Mouse (Mus musculus) stomach, postnatal 0 days (tissue): ENCODE data around the gene Zc3h12b. TPM values are rescaled to one million over a fixed set of nuclear protein-coding genes. Genes with fewer than 3 reads are reported as not detected.

Experiments
- ATAC-seq: fragments of 200-750 bp; cut with Nextera tagmentation; 2 replicates; pipeline ENCODE4 v1.8.0; 2017; ENCODE audit not compliant: low FRiP score, low TSS enrichment
- DNase-seq: peaks from one replicate; pipeline ENCODE4 v3.0.0-alpha.2; 2016; ENCODE audit warnings: low spot score
- H3K27ac ChIP-seq: fragments of 300-500 bp; sonication (generic); replicated peaks from 2 replicates; pipeline ENCODE4 v1.5.1; 2014; ENCODE audit warnings: mild to moderate bottlenecking, control low read depth
- H3K27me3 ChIP-seq: fragments of 300-500 bp; sonication (generic); 2 replicates; pipeline ENCODE4 v1.6.1; 2014; ENCODE audit warnings: low read length; ENCODE audit not compliant: control insufficient read depth, insufficient read depth
- H3K36me3 ChIP-seq: fragments of 300-500 bp; sonication (generic); 2 replicates; pipeline ENCODE4 v1.6.1; 2014; ENCODE audit warnings: low read length, mixed read lengths; ENCODE audit not compliant: control insufficient read depth, insufficient read depth
- H3K4me1 ChIP-seq: fragments of 300-500 bp; sonication (generic); replicated peaks from 2 replicates; pipeline ENCODE4 v1.6.1; 2014; ENCODE audit warnings: antibody characterized with exemption; ENCODE audit not compliant: control insufficient read depth, insufficient read depth
- H3K4me2 ChIP-seq: fragments of 300-500 bp; sonication (generic); replicated peaks from 2 replicates; pipeline ENCODE4 v1.6.1; 2014; ENCODE audit warnings: low read depth, mild to moderate bottlenecking, control low read depth, moderate library complexity
- H3K4me3 ChIP-seq: fragments of 300-500 bp; sonication (generic); 2 replicates; pipeline ENCODE4 v1.5.1; 2014; ENCODE audit warnings: low read depth, low read length, control low read depth
- H3K9ac ChIP-seq: fragments of 300-500 bp; sonication (generic); 2 replicates; pipeline ENCODE4 v1.6.1; 2014; ENCODE audit warnings: mild to moderate bottlenecking, low read length, control low read depth, mixed read lengths
- H3K9me3 ChIP-seq: fragments of 300-500 bp; sonication (generic); 2 replicates; pipeline ENCODE4 v1.6.1; 2016; ENCODE audit warnings: low read length; ENCODE audit not compliant: control insufficient read depth
- CTCF ChIP-seq: IDR thresholded peaks from 2 replicates; pipeline ENCODE4 v1.5.1; 2016; ENCODE audit warnings: antibody characterized with exemption, low read depth, mild to moderate bottlenecking, moderate library complexity
- EP300 ChIP-seq: optimal IDR thresholded peaks from 2 replicates; pipeline ENCODE3; 2016; ENCODE audit warnings: antibody characterized with exemption
- WGBS: fragments of 180-500 bp; shearing (Covaris S2); extraction: QIAGEN DNeasy Blood & Tissue Kit; methylation state at CpG from one replicate; pipeline ENCODE4 v1.1.7; 2014; 5-methylcytosine and 5-hydroxymethylcytosine counted together
- polyA plus RNA-seq: library from polyadenylated mRNA; unstranded; fragments of >200 nt; fragmentation: Nextera tagmentation; extraction: Ambion mirVana; gene quantifications from 2 replicates; pipeline ENCODE4 v1.2.1, GENCODE M21; 2015

Gene Zc3h12b
- polyA plus RNA-seq, 1 experiment from 2014 or later = 0.74 TPM

GRCm38 (mm10) chrX:95968594-95968965, 257.1 kb downstream of the Zc3h12b start:
- Histone ChIP-seq H3K4me2 (peak overlapping the region; percentile 53), H3K36me3 (no peaks in the 10 kb centered on the region), H3K27me3 (no peaks in the 10 kb centered on the region), H3K4me3 (peak overlapping the region; percentile 33), H3K9me3 (no peaks in the 10 kb centered on the region), H3K27ac (peak overlapping the region; percentile 36; the same call in 1 of the 2 replicates), H3K4me1 (no peaks in the 10 kb centered on the region), H3K9ac (peak overlapping the region; percentile 57; the same call in 1 of the 2 replicates)
- DNase-seq (peak; percentile 85), ATAC-seq (peak; percentile 94)
- TF ChIP-seq EP300 (no peak), CTCF (no peak)
- 16% methylated on average over 6 of the region's 6 CpGs for WGBS

- H3K9ac ChIP-seq = no peak overlapping the region
- ATAC-seq (no peak), DNase-seq (no peak)
- H3K4me3 ChIP-seq = no peak overlapping the region
- H3K36me3 ChIP-seq = no peaks in the 10 kb centered on the region
- H3K4me1 ChIP-seq = no peaks in the 10 kb centered on the region
- H3K27me3 ChIP-seq = no peaks in the 10 kb centered on the region
- TF ChIP-seq CTCF (no peak), EP300 (no peak)
- no peak overlapping the region for H3K27ac ChIP-seq
- no peak overlapping the region for H3K4me2 ChIP-seq
- WGBS = 51% methylated on average over 6 of the region's 6 CpGs
- H3K9me3 ChIP-seq = no peaks in the 10 kb centered on the region
Measured at GRCm38 (mm10) chrX:95969116-95969515, 257.6 kb downstream of the Zc3h12b start.

- Histone ChIP-seq H3K4me2 (no peak overlapping the region), H3K9me3 (no peaks in the 10 kb centered on the region), H3K4me3 (no peak overlapping the region), H3K36me3 (no peaks in the 10 kb centered on the region), H3K27me3 (no peaks in the 10 kb centered on the region), H3K27ac (no peak overlapping the region), H3K4me1 (no peaks in the 10 kb centered on the region), H3K9ac (no peak overlapping the region)
- no peak for TF ChIP-seq CTCF
- no peak for TF ChIP-seq EP300
- ATAC-seq (no peak), DNase-seq (no peak)
- 89% methylated on average over 9 of the region's 9 CpGs for WGBS
Measured at GRCm38 (mm10) chrX:95969936-95970335, 258.5 kb downstream of the Zc3h12b start.

Other genes with a start within 250 kb of the Zc3h12b start
- 0.15 TPM in 1 of 2 replicates, not detected in the other for gene Asb12, start 153.7 kb upstream of the Zc3h12b start, polyA plus RNA-seq
- gene Pfn5, start 153.6 kb upstream of the Zc3h12b start, polyA plus RNA-seq = not detected in 2 replicates
- gene Zc4h2, start 53.2 kb upstream of the Zc3h12b start, polyA plus RNA-seq = 4.9 and 5.1 TPM in 2 replicates
- 33.7 and 35.8 TPM in 2 replicates for gene Las1l, start 245.3 kb downstream of the Zc3h12b start, polyA plus RNA-seq